Mouse (Mus musculus) lung, postnatal 0 days (tissue): ENCODE measurements around the gene Car1.

ENCODE experiments used
- CTCF ChIP-seq: IDR thresholded peaks from 2 replicates; pipeline ENCODE4 v1.5.1; 2016; ENCODE audit warnings: antibody characterized with exemption, mild to moderate bottlenecking
- EP300 ChIP-seq: IDR thresholded peaks from 2 replicates; pipeline ENCODE4 v1.6.1; 2016; ENCODE audit warnings: antibody characterized with exemption, mild to moderate bottlenecking, control low read depth

DNA sequence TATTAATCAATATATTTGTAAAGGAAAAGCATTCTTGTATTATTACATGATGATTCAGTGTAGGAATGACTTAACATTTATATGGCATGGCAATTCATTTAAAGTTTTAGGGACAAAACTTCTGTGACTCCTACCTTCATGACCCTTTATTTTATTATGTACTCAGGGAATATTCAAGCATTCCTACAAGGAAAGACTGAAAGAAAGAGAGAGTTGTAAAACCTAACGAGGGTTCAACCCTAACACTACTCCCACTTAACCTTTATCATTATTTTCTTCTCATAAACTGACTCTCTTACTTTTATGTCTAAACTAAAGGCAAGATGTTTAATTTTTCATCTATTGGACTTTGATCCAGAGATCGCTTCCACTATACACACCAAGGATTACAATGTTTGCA lies 28.0 kb downstream of the Car1 start:
- no peak for TF ChIP-seq CTCF
- no peak for TF ChIP-seq EP300
